Mouse (Mus musculus) lung, postnatal 0 days (tissue): Measurements from ENCODE around the gene Gm20388.

Experiments
- CTCF ChIP-seq: IDR thresholded peaks from 2 replicates; pipeline ENCODE4 v1.5.1; 2016; ENCODE audit warnings: antibody characterized with exemption, mild to moderate bottlenecking
- EP300 ChIP-seq: IDR thresholded peaks from 2 replicates; pipeline ENCODE4 v1.6.1; 2016; ENCODE audit warnings: antibody characterized with exemption, mild to moderate bottlenecking, control low read depth

- TF ChIP-seq CTCF (no peak), EP300 (peak; percentile 97)
These were observed 2626.4 kb downstream of the Gm20388 start for GRCm38 (mm10) chr8:122537033-122537432.
